Mouse (Mus musculus) E14TG2a.4 (cell line): Measurements from ENCODE around the gene Thsd7b.

Source experiments
- CTCF ChIP-seq: conservative IDR thresholded peaks from 2 replicates; pipeline ENCODE4 v1.5.1; 2014; ENCODE audit warnings: low read length
- NANOG ChIP-seq: IDR thresholded peaks from 2 replicates; pipeline ENCODE4 v1.6.1; 2014; ENCODE audit warnings: borderline replicate concordance, low read length, mixed read lengths

GRCm38 (mm10) chr1:129421581-129421980 lies 148.5 kb downstream of the Thsd7b start:
- TF ChIP-seq CTCF, result no peak
- no peak for TF ChIP-seq NANOG
